Mouse (Mus musculus): Measurements from ENCODE around the gene Ccnjl. TPM values are rescaled to one million over a fixed set of nuclear protein-coding genes. Genes with fewer than 3 reads are reported as not detected.

Gene Ccnjl
- total RNA-seq, 1 experiment from 2014 or later: 2.5 TPM

GRCm38 (mm10) chr11:43633658-43634401, 105.2 kb downstream of the Ccnjl start:
- ATAC-seq (replicated peaks in 1 of 2; ENCODE audit: insufficient read depth in 1 of 2, low FRiP score in 2 of 2, low TSS enrichment in 1 of 2, low read depth in 1 of 2, poor library complexity in 2 of 2, severe bottlenecking in 2 of 2): peak; percentile 73 to 85

Other genes with a start within 250 kb of the Ccnjl start
- gene Pttg1, start 102.5 kb upstream of the Ccnjl start, total RNA-seq (2017): 53.9 and 68.8 TPM in 2 replicates
- gene Slu7, start 95.0 kb upstream of the Ccnjl start, total RNA-seq (2017): 93.5 and 112 TPM in 2 replicates
- not detected in 2 replicates for gene C1qtnf2, start 54.5 kb upstream of the Ccnjl start, total RNA-seq (2017)
- 0.40 and 1.3 TPM in 2 replicates for gene 4933415A04Rik, start 58.3 kb downstream of the Ccnjl start, total RNA-seq (2017)
- gene Fabp6, start 72.8 kb downstream of the Ccnjl start, total RNA-seq (2017): not detected in 2 replicates
- 49.5 and 51.0 TPM in 2 replicates for gene Pwwp2a, start 153.2 kb downstream of the Ccnjl start, total RNA-seq (2017)
- 68.7 and 101 TPM in 2 replicates for gene Ttc1, start 219.2 kb downstream of the Ccnjl start, total RNA-seq (2017)

Data from hematopoietic stem cell, adult 5-6 weeks (primary cell).